Mouse (Mus musculus) cerebellum, postnatal 36 days (tissue): Measurements from ENCODE around the gene Psme2b.
"Not testable (repeated sequence)": the region's sequence is repeated elsewhere in the genome, so short reads cannot be mapped to it uniquely, and the experiment has no call there.

ENCODE experiments used
- DNase-seq, 2 experiments: peaks; one replicate each; pipeline ENCODE4 v3.0.0; 2021 to 2022; ENCODE audit warnings: mixed read lengths in 2 of 2

Gene Psme2b

DNA sequence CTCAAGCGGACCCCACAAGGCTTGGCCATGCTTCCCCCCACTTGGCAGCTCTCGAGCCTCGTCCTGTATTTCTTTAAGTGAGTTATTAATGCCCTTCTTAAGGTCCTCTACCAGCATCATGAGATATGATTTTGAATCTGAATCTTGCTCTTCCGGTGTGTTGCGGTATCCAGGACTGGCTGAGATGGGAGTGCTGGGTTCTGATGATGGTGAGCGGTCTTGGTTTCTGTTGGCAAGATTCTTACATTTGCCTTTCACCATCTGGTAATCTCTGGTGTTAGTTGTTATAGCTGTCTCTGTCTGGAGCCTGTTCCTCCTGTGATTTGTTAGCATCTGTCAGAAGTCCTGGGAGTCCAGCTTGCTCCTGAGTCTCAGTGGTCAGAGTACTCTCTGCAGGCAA is at the start of gene Psme2b:
Gene Psme2b, minus strand, starts transcription at position 101 of the 400 bp plus-strand sequence.
- DNase-seq: not testable (repeated sequence)

DNA sequence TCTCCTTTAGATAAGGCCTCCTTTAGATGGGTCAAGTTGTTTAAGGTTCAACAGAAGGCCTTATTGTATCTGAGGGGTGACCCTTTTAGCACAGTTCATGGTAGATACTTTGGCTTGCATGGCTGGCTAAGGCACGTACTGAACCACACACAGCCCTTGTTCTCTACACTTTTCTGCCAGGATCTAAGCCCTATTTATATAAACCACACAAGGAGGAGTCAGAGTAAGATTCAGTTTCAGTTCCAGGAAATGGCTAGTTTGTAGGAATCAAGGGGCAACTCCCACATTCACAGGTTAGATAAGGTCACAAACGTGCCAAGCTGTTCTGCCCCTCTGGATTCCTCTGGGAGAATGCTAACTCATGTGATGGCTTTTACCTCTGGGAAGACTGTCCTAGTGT is 48.0 kb upstream of the Psme2b start, which contains the start of gene Tgtp1:
Gene Tgtp1, minus strand, starts transcription at position 155 of the 400 bp plus-strand sequence.
- not testable (repeated sequence) for DNase-seq

DNA sequence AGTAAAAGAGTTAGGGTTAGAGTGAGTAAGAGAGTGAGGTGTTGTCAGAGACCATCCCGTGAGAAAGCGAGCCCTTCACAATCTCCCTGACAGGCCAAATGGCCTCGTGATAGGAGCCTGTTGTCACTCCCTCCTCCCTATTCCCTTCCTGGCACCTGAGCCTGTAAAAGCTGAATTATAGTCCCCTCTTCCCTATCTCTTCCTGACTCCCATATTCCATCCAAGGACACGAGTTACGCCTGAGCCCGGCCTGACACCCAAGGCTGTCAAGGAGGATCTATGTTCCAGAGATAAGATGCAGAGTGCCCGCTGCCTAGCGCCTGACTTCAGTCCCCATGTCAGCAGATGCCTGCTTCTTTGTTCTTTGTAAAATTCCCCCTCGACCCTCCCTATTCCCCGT is 47.3 kb upstream of the Psme2b start:
- DNase-seq: not testable (repeated sequence)

DNA sequence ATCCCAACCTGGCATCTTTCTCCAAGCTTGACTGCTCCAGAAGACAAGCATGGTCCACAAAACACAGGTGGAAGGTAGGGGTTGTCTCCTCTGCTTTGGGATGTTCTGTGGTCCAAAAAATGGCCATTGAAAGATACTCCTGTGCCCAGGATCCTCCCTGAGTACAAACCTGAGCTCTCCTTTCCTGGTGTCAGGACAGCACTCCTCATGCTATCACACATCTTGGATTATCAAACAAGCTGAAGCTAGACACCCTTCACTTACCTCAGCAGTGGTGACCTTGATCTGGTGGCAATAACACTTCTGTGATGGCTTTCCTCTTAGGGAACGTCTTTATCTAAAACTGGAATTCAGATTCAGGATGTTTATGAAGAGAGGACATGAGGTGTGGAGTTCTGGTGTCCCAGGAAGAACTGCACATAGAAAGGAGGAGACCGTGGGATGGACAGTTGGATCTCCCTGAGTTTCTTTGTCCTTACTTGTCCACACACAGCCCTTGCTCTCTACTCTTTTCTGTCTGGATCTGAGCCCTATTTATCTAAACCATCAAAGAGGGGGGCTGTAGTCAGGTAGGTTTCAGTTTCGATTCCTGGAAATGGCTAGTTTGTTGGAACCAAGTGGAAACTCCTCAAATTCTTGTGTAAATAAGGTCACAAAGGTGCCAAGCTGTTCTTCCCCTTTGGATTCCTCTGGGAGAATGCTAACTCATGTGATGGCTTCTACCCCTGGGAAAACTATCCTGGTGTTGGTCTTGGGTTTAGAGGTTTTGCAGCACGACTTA is 45.9 kb upstream of the Psme2b start, which contains the start of gene Gm12185:
Gene Gm12185, minus strand, starts transcription at position 487 of the 781 bp plus-strand sequence.
- not testable (repeated sequence) for DNase-seq

DNA sequence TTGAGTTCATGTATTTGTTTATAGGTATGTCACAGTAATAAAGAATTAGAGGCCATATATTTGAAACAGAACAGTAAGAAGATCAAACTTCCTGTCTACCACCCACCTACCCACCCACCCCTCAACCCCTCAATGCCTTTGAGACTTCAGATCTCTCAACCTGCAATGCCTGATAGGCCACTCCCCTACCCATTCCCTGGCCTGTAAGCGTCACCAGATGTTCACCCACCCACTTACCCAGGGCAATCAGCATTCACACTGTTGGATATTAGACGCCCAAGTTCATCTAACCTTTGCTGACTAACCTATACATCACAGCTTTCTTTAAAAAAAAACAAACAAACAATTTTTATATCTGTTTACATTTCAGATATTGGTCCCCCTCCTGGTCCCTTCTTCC is 44.0 kb upstream of the Psme2b start:
- DNase-seq: not testable (repeated sequence)

DNA sequence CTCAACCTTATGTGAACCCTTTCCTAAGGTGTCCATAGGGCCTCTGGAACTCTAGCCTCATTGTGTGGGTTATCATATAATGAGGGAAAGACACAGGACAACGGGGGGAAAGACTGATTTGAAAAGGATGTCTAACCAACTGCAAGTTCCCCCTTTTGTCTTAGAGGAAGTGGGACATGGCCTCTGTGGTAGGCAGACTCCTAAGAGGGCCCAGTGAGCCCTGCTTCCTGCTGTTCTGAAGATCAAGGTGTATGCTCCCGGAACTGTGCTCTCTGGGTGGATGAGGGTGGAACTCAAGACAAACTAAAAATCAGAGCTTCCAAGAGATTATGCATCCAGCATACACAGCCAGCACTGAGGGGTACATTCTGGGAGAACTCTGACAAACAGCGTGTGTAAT is 42.2 kb upstream of the Psme2b start:
- not testable (repeated sequence) for DNase-seq

DNA sequence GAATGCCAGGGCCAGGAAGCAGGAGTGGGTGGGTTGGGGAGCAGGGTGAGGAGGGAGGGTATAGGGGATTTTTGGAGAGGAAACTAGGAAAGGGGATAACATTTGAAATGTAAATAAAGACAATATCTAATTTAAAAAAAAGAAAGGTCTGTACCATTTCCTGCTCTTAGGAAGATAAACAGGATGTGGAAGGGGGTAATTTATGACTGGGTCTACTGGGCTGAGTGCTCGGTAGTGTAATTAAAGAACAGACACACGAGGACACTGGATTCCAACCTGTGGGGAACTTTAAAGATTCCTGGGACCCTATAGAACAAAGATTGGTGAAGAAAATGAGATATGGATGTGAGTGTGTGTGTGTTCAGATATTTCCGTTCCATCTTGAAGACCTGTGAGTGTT is 36.9 kb upstream of the Psme2b start:
- DNase-seq: not testable (repeated sequence)

DNA sequence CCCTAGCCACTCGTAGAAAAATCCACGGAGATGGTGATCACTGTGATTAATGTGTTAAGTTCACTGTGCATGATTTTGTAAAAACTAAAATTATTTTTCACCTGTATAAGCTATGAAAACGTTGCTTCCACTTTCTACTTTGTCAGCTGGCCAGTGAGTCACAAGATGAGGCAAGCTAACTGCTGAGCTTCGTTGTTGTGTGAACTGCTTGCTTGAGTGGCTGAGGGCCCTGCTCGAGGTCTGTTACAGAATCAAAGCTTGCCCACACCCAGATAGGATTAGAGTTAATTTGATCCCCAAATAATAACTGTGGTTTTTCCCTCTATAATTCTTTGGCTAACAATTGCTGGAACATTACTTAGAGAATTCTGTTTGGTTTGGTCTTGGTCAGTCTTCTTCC is 34.1 kb upstream of the Psme2b start:
- DNase-seq: not testable (repeated sequence)

DNA sequence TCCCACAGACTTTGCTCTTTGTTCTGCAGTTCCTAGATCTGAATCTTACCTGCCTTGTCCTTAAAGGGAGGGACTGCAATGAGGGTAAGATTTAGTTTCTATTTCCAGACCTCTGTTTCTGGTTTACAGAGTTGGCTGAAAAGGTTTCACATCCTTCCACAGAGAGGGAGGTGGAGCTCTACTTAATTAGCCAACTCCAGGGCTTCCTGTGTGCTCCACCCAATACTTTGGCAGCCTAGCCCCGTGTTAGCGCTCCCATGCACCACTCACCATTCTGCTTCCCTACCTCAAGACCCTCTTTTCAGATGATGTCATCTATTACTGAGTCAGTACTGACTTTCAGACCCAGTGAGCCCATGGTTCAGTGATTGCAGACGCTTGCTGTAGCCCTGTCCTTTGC is 33.3 kb upstream of the Psme2b start, which contains the start of gene 9930111J21Rik1:
Gene 9930111J21Rik1, minus strand, starts transcription at position 148 of the 400 bp plus-strand sequence.
- DNase-seq: not testable (repeated sequence)

DNA sequence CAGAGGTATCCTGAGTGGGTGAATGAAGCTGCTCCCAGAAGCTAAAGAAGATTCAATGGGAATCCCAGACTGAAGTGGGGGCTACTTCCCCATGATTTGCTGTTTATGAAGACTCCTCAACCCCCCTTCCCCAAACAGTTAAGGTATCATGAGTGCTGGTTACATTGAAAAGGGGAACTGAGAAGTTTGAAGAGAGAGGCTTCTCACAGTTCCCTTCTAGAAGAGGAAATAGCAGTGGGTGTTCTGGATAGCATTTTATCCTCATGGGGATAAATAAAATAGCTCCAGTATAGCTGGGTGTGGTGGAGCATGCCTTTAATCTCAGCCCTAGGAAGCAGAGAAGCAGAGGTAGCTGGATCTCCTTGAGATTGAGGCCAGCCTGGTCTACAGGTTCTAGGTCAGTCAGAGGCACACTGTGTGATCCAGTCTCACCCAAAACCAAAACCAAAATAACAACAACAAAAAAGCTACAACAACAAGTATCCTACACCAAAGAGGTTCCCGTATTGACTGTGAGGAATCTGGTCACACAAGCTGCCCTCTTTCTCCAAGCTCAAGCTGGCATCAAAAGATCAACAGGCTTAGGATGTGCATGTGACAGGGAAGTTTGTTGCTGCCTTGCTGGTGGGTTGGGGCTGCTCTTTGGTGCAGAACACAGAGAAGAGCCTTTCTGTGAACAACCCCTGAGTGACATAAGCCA is 32.4 kb upstream of the Psme2b start, which contains the start of gene Olfr56:
Gene Olfr56, plus strand, starts transcription at position 650 of the 700 bp plus-strand sequence.
- DNase-seq: not testable (repeated sequence)

DNA sequence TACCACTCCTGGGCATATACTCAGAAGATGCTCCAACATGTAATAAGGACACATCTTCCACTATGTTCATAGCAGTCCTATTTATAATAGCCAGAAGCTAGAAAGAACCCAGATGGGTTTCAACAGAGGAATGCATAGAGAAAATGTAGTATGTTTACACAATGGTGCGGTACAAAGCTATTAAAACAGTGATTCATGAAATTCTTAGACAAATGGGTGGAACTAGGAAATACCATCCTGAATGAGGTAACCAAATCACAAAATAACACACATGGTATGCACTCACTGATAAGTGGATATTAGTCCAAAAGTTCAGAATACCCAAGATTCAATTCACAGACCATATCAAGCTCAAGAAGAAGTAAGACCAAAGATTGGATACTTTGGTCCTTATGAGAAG is 28.7 kb upstream of the Psme2b start:
- DNase-seq: not testable (repeated sequence)

DNA sequence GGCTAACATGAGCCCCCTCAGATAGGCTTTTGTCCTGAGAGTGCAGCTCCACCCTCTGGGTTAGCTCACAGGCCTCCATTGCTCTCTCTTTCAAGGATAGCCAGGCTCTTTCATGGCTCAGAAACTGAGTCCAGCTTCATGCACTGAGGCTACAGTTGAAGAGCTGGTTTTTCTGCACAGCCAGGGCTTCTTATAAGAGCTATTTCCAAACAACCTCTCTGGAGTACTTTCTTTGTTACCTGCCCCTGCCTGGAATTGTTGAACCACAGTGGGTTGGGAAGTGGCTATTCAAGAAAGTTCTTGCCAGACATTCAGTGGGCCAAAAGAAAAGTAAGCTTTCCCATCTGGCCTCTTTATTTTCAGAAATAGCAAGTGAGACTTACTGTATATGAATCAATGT is 6.7 kb downstream of the Psme2b start:
- not testable (repeated sequence) for DNase-seq

DNA sequence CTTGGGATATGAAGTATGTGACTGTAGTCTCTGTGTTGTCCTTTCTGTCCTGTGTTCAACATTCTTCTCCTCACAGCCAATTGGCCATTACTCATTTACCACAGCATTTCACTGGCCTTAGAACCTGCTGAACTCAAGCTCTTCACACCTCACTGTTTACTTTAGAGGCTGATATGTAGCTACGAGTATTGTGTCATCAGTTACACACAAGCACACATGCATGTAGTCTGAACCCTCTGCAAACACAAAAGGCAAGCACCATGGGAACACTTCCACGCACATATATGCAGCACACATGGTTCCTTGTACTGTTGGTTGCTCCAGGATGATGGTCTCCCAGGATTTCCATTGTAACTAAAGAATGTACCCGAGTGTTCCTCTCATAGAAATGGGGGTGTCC is 10.7 kb downstream of the Psme2b start:
- not testable (repeated sequence) for DNase-seq

DNA sequence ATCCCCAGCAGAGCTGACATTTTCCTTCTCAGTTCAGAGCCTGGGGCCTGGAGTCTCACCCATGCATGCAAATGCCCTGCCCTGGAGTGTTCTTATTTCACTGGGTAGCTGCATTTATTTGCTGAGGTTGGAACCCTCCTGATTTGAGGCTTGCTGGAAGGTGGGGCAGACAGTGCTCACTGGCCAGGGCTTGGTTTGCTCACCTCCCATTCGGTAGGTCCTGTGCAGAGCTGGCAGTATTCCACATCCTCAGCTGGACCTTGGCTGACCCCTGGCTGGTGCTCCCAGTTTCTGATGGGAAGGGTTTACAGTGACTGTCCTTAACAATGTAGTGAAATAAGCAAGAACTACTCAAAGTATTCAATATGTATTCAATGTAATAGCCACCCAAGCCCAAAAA is 12.1 kb downstream of the Psme2b start:
- DNase-seq: not testable (repeated sequence)

DNA sequence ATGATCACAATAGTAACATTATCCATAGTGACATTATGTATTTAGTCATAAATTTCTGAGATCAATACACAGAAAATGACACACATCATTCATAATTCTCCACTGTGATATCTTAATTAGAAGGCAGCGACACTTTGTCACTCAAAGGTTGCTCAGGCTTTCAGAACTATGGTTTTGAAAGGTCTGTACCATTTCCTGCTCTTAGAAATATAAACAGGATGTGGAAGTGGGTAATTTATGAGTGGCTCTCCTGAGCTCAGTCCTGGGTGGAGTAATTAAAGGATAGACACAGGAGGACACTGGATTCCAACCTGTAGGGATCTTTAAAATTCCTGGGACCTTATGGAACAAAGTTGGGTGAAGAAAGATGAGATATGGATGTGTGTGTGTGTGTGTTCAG is 12.6 kb downstream of the Psme2b start:
- not testable (repeated sequence) for DNase-seq

DNA sequence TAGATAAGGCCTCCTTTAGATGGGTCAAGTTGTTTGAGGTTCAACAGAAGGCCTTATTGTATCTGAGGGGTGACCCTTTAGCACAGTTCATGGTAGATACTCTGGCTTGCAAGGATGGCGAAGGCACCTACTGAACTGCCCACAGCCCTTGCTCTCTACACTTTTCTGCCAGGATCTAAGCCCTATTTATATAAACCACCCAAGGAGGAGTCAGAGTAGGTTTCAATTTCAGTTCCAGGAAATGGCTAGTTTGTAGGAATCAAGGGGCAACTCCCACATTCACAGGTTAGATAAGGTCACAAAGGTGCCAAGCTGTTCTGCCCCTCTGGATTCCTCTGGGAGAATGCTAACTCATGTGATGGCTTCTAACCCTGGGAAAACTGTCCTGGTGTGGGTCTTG is 17.9 kb downstream of the Psme2b start:
- not testable (repeated sequence) for DNase-seq

DNA sequence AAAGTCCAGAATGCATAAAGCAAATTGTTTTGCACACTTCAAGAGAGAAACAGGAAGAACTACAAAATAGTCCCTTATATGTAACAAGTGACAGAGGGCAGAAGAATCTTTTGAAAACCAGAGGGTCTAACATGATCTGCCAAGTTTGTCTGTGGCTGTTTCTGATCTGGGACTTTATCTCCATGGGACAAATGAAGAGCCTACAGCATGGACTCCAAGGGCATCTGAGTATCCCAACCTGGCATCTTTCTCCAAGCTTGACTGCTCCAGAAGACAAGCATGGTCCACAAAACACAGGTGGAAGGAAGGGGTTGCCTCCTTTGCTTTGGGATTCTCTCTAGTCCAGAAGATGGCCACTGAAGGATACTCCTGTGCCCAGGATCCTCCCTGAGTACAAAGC is 19.6 kb downstream of the Psme2b start:
- not testable (repeated sequence) for DNase-seq

DNA sequence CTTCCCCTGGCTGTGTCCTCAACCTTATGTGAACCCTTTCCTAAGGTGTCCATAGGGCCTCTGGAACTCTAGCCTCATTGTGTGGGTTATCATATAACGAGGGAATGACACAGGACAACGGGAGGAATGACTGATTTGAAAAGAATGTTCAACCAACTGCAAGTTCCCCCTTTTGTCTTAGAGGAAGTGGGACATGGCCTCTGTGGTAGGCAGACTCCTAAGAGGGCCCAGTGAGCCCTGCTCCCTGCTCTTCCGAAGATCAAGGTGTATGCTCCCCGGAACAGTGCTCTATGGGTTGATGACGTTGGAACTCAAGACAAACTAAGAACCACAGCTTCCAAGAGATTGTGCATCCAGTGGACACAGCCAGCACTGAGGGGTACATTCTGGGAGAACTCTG is 22.2 kb downstream of the Psme2b start:
- not testable (repeated sequence) for DNase-seq

DNA sequence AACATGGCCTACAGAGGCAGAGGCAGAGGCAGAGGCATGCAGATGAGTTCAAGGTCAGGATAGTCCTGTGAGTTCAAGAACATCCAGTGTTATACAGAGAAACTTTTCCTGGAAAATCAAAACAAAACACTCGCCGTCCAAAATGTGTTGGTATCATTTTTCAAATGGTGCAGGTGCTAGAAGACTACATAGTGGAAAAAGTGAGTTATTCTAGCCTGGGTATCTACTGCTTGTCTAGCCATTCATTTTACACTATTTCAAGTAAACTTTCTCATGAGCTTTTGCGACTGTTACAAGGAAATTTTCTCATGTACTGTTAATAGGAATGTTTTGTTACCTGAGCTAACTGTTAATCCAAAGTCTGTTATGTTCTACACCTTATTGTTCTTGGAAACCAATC is 27.6 kb downstream of the Psme2b start:
- no peak for DNase-seq

DNA sequence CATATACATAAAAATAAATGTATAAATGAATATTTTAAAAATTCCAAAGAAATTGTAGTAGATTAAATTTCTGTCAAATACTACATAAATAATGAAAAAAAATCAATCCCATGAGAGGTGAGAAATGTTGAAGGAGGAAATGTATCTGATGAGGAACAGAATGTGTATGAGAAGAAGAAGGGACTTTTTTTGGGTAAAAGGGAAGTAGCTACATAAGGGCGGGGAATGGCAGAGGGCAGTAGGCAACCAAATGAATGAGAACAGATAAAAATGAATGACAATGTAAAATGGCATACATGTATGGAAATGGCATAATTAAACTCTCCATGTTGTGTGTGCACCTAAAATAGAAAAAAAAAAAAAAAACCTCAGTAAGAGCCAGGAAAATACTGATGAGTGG is 32.4 kb downstream of the Psme2b start:
- DNase-seq: no peak

DNA sequence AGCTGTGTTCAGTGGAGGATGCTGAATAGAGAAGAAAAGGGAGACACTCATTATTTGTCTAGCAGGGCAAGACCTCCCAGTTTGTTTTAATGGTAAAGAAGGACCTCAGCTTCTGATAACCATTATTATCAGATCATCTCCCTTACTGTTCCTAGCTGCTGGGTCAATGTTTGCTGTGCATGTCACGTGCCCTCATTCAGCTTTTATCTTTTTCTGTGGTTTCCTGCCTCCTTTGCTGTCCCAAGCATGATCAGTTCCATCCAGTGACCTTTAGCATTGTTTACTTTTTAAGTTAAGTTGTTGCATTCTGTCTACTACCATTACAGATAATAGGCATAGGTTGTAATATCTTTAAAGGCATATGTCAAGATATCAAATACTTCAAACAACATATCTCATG is 37.5 kb downstream of the Psme2b start:
- no peak for DNase-seq

DNA sequence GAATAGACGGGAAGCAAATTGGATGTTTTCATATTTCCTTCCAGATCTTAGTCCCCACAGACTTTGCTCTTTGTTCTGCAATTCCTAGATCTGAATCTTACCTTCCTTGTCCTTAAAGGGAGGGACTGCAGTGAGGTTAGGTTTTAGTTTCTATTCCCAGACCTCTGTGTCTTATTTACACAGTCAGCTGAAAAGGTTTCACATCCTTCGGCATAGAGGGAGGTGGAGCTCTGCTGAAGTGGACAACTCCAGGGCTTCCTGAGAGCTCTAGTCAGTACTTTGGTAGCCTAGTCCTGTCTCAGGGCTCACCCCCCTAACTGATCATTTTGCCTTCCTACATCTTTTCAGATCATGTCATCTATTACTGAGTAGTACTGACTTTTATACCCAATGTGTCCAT is 44.0 kb downstream of the Psme2b start, which contains the start of gene Gm5431:
Gene Gm5431, minus strand, starts transcription at position 194 of the 400 bp plus-strand sequence.
- DNase-seq: no peak

DNA sequence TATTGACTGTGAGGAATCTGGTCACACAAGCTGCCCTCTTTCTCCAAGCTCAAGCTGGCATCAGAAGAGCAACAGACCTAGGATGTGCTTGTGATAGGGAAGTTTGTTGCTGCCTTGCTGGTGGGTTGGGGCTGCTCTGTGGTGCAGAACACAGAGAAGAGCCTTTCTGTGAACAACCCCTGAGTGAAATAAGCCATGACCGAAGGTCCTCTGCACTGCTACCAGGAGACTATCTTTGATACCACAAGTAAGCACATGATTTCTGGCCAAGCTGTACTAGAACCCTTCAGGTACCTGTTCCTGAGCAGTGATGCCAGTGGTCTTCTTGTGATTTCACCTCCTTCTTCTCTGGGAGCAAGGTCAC is 44.4 kb downstream of the Psme2b start:
- DNase-seq: not testable (repeated sequence)
